Mouse (Mus musculus): Measurements from ENCODE around the gene Emb. TPM values are rescaled to one million over a fixed set of nuclear protein-coding genes. Genes with fewer than 3 reads are reported as not detected.
"Not testable (repeated sequence)": the region's sequence is repeated elsewhere in the genome, so short reads cannot be mapped to it uniquely, and the experiment has no call there.

Emb gene
- total RNA-seq (2017): 124 to 196 TPM (median 176 TPM) in 3 replicates

DNA sequence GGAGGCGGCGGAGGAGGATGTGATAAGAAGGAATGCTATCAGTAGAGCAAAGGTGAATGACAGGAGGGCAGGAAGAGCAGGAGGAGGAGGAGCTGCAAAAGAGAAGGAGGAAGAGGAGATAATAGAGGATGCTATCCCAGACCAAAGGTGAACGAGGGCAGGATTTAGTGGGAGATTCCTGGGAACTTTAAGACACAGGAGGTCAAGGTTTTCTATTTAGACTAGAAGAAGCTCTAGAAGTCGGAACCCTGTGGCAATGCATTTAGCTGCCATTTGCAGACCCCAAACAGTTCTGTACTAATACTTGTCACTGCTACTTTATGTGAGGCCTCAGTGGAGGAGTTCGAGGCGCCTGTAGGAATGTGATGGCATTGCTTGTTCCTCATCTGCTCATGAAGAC, at the start of gene Emb:
Gene Emb (plus strand): TSS at position 301 of the 400 bp plus-strand sequence.
- no peak for ATAC-seq (replicated peaks; ENCODE audit: insufficient number of reproducible peaks, low FRiP score, low TSS enrichment, poor library complexity, severe bottlenecking)

DNA sequence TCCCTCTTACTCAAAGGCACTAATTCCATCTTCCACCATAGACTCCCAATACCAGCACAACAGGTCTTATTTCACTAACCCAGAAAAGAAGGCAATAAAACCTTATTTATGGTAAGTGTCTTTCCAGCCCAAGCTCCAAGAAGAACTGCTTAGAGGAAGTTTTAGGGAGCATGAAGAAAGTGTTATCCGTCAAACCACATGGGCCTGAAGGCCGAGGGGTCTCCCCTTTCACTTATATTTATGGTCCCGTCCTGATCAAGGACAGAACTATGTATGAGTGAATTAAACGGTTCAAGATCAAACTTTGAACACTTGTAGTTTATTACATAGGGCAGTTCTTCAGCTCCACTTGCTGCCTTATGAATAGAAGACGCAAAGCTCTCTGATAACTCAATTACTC, 44.4 kb upstream of the Emb start:
- ATAC-seq (replicated peaks; ENCODE audit: insufficient number of reproducible peaks, low FRiP score, low TSS enrichment, poor library complexity, severe bottlenecking): no peak

DNA sequence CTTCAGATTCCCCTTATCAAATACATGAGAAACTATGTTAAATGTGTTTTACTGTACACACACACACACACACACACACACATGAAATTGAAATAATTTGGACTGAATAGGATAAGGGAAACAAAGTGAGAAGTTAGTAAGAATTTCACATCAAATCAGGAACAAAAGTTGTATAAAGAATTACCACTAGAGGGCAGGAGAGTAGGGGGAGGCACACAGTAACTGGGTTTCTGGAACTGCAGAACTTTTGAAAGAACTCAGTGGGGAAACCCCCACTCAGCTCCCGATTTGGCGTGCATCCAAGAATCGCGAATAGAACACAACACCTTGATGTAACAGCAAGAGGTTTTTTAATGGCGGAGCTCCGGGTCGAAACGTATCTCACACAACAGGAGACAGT, 43.3 kb upstream of the Emb start:
- ATAC-seq (replicated peaks; ENCODE audit: insufficient number of reproducible peaks, low FRiP score, low TSS enrichment, poor library complexity, severe bottlenecking): no peak

DNA sequence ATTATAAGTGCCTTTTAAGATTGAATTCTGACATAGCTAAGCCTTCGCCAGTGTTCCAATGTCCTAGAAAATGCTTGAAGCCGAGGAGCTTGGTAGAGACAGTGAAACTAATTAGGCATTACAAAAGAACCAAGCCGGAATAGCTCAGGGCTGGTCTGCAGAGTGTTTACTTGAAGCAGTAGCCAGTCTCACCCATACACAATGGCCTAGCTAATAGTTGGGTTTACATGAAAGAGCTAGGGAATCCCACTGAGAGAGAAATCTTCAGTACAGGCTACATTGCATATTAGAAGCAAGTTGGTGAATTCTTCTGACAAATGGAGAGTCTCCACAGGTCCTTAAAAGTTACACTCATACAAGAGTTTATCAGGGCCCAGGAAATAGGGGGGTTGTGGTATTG, 27.4 kb upstream of the Emb start:
- not testable (repeated sequence) for ATAC-seq (replicated peaks; ENCODE audit: insufficient number of reproducible peaks, low FRiP score, low TSS enrichment, poor library complexity, severe bottlenecking)

DNA sequence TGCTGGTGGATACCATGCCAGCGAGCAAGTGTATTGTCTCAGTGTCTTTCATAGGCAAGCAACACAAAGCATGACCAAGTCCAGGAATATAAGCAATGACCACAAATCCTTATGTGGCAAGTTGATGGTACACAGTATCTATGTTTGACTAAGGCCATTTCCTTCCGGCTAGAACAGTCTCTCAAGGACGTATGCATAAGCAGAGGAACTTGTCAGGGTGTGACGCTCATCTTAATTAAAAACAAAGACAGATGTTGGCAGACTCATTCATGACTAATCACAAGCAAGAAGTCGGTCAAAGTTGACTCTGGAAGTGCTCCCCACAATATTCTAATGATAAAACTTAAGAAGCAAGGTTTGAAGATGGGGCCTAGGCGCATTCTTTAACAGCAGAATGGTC, 25.0 kb upstream of the Emb start:
- ATAC-seq (replicated peaks; ENCODE audit: insufficient number of reproducible peaks, low FRiP score, low TSS enrichment, poor library complexity, severe bottlenecking): no peak

DNA sequence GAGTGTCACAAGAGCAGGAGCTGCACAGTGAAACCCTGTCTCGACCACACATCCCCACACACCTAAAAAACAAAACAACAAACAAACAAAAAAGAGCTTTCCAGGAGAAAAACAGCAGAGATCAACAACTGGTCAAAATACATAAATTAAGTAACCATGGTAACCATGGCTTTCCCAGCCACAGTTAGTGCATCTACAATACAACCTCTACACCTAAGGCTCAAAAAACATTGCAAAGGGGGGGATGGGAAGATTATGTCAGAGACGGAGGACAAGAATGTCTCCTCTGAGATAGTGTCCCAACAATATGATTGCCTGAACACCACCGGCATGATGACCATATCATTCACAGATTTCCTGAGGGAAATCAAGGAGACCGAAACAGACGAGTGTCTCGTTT, 23.0 kb upstream of the Emb start:
- no peak for ATAC-seq (replicated peaks; ENCODE audit: insufficient number of reproducible peaks, low FRiP score, low TSS enrichment, poor library complexity, severe bottlenecking)

DNA sequence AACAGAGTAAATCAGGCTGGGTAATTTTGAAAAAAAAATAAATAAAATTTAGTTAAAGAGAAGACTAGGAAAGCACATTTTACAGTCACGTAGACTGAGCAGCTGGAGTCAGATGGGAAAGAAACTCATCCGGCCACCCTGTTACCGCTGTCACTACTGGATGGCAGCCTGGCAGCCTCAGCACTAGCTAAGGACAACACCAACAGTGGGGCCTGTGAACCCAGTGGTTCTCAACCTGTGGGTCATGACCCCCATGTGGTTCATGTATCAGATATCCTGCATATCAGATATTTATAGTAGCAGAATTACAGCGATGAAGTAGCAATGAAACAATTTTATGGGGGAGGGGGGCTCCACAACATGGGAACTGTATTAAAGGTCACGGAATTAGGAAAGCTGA, 16.2 kb upstream of the Emb start:
- no peak for ATAC-seq (replicated peaks; ENCODE audit: insufficient number of reproducible peaks, low FRiP score, low TSS enrichment, poor library complexity, severe bottlenecking)

DNA sequence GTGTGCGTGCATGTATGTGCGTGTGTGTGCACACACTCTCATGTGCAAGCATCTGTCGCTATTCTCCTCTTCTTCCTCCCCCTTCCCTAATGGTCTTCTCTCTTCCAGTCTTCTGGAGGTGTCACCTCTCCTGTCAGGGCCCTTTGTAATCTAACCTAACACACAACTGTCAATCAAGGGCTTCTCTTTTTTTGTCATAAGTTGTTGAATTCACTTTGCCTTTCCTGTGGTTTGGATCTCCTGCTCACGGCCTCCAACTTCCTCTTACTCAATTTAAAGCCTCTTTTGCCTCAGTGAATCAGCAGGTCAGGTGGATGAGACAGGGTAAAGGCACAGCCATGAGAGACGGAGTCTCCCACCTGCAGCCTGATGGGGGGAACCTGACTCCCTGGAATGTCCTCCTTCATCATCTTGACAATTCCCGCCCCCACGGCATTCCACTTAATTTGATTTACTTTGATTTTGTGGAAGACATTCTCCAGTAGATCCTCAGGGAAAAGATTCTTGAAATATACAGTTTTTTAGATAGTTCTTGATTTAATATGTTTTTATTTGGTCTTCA, 14.8 kb upstream of the Emb start:
- peak; percentile 33 for ATAC-seq (replicated peaks; ENCODE audit: insufficient number of reproducible peaks, low FRiP score, low TSS enrichment, poor library complexity, severe bottlenecking)

DNA sequence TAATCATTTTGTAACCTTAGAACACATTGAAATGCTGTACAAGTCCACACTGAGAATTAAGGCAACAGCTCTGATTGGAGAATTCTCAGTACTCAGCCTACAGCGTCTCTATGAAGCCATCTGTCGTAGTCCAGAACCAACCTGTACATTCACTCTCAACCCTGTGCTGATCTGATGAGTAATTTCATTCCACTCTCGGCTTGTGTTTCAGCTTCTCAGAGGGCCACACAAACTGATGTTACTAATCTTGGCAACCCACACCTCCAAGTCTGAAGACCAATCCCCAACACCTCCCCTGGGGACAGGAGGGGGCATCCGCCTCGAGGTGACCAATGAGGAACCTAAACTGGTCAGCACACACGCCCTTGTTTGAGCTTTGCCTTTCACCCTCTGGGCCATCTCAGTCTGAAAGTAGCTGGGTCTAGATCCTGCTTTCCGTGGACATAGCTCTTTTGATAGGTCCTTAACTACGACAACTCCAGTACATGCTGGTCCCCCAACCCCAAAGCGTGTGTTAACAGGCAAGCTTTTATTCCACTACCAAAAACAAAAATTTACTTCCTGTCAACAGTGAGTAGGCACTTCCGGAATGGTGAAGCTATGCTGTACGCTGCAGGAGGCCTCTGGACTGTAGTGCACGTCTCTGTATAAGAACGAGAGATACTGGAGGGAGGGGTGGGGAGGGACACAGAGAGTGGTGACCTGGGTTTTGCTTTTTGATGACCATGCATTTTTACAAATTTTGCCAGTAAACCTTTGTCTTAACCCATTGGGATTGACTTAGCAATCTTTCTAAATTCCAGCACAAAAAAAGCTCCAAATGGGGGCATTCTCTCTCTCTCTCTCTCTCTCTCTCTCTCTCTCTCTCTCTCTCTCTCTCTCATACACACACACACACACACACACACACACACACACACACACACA, 12.5 kb upstream of the Emb start:
- peak; percentile 78 for ATAC-seq (replicated peaks; ENCODE audit: insufficient number of reproducible peaks, low FRiP score, low TSS enrichment, poor library complexity, severe bottlenecking)

DNA sequence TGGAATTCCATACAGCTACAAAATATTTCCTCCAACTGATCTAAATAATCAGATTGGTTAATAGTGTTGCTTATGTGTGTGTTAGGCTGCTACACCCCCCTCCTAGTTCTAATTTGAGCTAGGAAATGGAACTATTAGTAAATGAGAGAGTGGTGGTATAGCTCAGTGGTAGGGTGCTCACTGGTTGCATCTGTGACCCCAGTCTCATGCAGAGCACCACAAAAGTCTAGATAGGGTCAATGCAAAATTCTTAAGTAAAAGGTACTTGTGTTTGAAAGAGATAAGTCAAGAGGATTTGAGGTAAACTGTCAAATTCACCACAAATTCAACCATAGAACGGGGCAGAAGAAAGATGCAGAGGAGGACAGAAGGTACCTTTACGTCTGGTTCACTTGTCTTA, 10.7 kb upstream of the Emb start:
- no peak for ATAC-seq (replicated peaks; ENCODE audit: insufficient number of reproducible peaks, low FRiP score, low TSS enrichment, poor library complexity, severe bottlenecking)

DNA sequence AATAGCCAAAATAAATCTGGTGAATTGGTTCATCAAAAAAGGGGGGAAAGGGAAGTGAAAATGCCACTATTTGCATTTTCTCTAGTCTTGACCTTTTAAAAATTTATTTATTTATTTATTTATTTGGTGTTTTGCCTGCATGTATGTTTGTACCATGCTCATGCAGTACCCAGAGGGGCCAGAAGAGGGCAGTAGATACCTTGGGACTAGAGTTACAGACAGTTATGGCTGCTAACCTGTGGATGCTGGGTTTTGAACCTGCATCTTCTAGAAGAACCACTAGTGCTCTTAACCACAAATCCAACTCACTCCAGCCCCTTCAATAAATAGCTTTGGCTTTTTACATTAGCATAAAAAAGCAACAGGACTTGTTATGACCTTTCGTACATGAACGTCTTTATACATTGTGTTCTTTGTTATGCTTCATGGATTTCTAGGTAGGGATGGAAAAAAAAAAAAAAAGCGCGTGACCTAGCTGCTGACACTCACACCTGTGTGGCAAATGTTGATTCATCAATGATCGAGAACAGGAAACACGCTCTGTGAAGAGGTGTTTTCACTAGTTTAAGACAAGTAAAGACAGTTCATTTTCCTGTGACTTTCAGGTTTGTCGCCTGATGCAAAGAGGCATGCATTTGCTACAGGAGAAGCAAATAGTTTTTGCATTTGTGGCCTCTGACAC, 9.8 kb upstream of the Emb start:
- ATAC-seq (replicated peaks; ENCODE audit: insufficient number of reproducible peaks, low FRiP score, low TSS enrichment, poor library complexity, severe bottlenecking): peak; percentile 44; the same call in 1 of the 2 replicates

DNA sequence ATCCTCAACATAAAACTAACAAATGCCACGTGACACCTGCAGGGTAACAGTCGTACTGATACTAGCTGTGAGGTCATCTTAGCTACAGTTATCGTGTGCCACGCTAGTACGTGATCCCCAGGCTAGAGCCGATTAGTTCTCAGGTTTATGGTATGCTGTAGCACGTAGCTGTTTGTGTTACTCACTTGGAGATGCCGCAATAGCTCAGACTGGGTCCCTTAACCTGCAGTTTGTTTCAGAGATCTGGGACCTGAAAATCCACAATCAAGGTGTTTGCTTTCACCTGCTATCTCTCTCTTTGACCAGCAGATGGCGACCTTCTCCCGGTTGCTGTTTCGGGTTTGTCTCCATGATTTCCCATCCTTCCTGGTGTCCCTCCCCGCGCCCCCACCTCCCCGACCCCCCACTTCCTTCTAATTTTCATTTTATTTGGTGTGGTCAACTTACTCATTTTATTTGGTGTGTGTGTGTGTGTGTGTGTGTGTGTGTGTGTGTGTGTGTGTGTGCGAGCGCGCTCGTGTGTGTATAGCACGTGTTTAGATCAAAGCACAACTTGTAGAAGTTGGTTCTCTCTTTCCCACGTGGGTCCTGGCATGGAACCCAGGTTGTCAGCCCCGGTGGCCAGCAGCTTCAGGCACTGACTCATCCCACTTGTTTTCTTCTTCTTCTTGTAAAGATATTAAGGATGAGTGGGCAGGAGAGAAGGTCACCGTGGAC, 5.4 kb upstream of the Emb start:
- ATAC-seq (replicated peaks; ENCODE audit: insufficient number of reproducible peaks, low FRiP score, low TSS enrichment, poor library complexity, severe bottlenecking): no peak

DNA sequence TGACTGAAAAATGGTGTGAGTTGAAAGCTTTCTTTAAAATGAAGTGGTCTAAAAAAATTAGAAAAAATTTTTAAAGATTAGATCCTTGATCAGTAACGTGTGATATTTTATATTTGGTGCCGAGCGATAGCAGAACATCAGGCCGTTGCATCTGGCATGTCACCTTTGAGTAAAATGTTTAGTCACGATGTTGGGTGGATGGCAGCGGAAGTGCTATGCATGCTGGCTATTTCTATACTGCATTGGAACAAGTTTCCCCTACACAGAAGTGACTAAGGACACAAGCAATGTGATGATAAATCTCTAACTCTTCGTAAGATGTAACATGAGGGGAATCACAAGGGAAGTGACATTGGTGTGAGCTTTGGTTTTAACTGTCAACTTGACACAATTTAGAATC, 3.7 kb upstream of the Emb start:
- no peak for ATAC-seq (replicated peaks; ENCODE audit: insufficient number of reproducible peaks, low FRiP score, low TSS enrichment, poor library complexity, severe bottlenecking)

DNA sequence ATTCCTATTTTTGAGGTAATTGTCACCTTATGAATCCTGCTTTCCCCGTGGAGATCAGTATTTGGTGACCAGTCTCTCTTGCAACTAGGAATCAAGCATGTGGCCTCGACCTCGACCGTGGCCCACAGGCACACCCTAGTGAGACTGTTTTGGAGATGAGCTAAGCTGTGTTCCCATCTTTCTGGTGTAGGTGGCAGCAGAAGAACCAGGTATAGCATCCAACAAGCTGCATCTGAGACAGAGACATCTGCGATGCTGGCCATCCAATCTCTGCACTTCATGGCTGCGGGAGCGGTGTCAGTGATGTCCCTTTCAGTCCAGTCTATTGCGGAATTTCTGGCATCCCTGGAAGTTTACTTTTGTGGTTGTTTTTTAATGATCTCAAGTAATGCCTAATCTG, 2.3 kb upstream of the Emb start:
- ATAC-seq (replicated peaks; ENCODE audit: insufficient number of reproducible peaks, low FRiP score, low TSS enrichment, poor library complexity, severe bottlenecking): no peak

DNA sequence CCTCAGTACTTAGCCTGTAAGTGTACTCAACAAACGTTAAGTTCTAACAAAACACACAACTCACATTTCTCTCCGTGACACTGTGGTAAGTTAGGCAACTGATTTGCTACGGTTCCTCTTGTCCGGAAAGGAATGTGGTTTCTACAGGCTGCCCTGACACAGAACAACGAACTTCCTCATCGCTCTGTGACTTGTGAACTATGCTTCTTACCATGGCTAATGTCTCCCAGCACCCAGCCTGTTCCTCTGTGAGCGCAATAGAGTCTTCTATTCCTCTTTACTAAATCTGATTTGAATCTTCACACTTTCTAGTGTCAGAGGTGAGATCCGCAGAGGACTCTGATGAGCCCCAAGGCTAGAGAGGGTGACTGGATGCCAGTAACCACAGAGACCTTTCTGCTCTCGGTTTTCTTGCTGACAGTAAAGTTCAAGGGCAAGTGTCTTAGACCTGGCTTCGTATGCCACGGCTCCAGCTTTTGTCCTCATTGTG, 3.1 kb downstream of the Emb start:
- peak; percentile 98 for ATAC-seq (replicated peaks; ENCODE audit: insufficient number of reproducible peaks, low FRiP score, low TSS enrichment, poor library complexity, severe bottlenecking)

DNA sequence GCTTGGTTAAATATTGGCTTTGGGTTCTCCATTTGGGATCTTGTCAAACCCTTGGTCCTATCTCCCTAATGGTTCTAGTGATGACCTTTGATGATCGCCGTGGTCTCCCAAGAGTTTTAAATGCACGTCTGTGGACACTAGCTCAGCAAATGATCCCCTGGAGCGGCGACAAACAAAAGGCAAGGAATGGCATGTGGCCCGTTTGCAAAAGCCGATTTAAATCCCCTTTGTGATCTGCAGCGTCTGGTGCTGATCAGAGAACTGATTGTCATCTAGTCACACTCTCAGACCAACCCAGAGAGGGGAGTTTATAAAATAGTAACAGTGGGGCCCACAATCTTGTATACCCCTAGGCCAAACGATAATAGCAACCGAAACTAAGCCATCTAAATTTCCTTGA, 7.1 kb downstream of the Emb start:
- no peak for ATAC-seq (replicated peaks; ENCODE audit: insufficient number of reproducible peaks, low FRiP score, low TSS enrichment, poor library complexity, severe bottlenecking)

DNA sequence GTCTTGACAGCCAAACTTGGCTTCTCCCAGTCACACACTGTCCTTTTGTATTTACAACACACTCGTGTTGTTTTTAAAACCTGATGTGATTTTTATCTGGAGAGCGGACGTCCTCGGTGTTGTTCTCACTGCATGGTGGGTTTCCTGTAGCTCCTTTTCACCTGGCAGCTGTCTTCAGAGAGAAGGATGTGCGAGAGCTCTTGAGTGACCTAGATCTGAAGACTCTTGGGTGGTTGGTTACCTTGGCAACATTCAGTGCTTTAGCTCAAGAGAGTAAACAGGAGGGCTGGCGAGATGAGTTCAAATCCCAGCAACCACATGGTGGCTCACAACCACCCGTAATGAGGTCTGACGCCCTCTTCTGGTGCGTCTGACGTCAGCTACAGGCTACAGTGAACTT, 7.8 kb downstream of the Emb start:
- no peak for ATAC-seq (replicated peaks; ENCODE audit: insufficient number of reproducible peaks, low FRiP score, low TSS enrichment, poor library complexity, severe bottlenecking)

DNA sequence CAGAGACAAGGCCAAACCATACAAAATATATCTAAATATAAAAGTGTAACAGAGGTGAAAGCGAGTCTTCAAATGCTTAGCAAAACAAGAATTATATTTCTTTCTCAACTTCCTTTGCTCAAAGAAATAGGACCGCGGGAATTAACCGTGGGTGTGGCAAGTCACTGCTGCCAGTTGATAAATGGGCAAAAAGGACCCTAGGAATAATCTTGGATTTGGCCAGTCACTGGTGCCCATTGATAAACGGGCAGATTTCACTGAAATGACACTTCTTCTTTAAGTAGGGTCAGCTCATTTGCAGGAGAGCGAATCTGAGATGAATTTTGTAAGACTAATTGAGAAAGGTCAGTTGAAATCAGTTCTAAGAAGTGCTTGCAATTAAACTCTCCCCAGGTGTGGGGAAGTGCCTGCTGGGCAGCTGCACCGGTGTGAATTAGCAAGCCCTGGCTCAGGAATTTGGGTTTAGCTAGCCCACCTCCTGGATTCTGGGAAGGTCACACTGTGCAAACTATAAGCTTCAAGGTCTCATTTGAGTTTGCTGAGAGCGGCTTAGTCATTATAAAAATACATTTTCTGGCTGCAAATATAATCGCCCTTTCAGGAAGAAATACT, 8.5 kb downstream of the Emb start:
- ATAC-seq (replicated peaks; ENCODE audit: insufficient number of reproducible peaks, low FRiP score, low TSS enrichment, poor library complexity, severe bottlenecking): no peak

DNA sequence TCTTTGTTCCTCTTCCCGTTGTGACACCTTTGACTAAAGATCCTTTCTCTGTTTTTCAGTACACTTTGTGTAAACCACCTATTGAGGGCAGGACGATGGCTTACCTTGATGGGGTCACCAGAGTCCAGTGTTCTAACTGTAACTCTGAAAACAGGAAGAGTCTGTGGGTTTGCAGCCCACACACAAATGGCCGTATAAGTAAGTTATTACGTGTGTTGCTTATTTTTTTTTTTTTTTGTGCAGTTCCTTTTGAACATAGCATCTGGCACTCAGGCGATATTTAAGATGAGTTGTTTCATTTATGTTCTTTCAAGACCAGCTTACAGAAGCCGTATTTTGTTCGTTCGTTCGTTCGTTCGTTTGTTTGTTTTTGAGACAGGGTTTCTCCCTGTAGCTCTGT, 9.3 kb downstream of the Emb start:
- no peak for ATAC-seq (replicated peaks; ENCODE audit: insufficient number of reproducible peaks, low FRiP score, low TSS enrichment, poor library complexity, severe bottlenecking)
